Mouse (Mus musculus): ENCODE measurements around the gene Tmc1. TPM values are rescaled to one million over a fixed set of nuclear protein-coding genes. Genes with fewer than 3 reads are reported as not detected.

The Tmc1 gene
- total RNA-seq, 2 experiments from 2014 or later = not detected

DNA sequence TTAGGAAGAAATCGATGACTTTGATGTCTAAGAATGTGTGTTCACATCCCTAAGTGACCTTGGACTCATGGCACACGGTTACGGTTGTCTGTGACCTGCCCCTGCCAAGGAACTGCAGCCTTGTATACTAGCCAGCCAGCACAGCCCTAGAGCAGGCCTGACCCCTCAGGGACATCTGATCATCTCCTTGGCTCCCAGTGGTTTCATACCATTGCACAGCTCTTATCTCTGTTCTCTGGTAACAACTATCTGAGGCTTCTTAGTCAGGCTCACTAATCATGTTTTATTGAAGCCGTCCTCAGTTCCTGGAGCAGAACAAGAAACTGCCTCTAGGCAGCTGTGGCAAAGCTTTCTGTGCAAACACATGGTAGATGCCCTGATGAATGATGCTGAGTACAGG lies 92.2 kb downstream of the Tmc1 start:
- no peak for DNase-seq (ENCODE audit: low spot score in 2 of 2)
- TF ChIP-seq CTCF (conservative IDR thresholded peaks at IDR 0.05) = no peak

DNA sequence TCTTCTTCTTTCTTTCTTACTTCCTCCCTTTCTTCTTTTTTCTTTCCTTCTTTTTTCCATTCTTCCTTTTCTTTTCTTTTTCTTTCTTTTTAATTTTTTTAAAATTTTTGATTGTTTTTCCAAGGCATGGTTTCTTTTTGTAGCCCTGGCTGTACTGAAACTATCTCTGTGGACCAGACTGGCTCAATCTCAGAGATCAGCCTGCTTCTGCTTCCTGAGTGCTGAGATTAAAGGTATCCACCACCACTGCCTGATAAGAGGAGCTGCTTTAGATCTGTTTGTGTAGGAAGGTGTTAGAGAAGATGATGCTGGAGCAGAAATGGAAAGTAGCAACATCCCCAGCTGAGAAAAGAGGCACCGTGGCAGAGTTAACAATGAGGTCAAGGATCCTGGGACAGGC lies 93.7 kb downstream of the Tmc1 start:
- no peak for TF ChIP-seq CTCF (conservative IDR thresholded peaks at IDR 0.05)
- Histone ChIP-seq H3K27ac (no peak overlapping the region), H3K4me3 (no peak overlapping the region)
- DNase-seq (ENCODE audit: low spot score in 2 of 2) = no peak

More for the DNA sequence above, 92.2 kb downstream of the Tmc1 start:
- Histone ChIP-seq H3K4me3 (no peak overlapping the region), H3K27ac (no peak overlapping the region)

DNA sequence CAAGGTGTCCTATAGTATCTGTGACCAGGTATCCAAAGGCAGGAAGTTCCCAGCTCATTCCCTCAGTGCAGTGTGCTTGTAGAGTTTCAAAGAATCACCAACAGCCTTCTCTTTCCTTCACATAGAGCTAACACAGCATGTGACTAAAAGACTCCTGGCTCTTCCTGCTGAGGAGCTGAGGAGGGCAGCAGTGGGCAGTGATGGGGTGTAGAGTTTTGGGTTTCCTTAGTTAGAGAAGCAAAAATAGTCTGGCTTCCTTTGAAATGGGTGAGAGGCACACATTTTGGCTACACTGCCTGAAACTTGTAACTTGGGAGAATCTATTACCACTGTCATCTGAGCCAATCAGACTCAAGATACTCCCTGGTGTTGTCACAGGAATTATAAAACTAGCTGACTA lies 96.2 kb downstream of the Tmc1 start:
- DNase-seq (ENCODE audit: low spot score in 2 of 2) = no peak
- no peak for TF ChIP-seq CTCF (conservative IDR thresholded peaks at IDR 0.05)
- Histone ChIP-seq H3K27ac (no peak overlapping the region), H3K4me3 (no peak overlapping the region)

DNA sequence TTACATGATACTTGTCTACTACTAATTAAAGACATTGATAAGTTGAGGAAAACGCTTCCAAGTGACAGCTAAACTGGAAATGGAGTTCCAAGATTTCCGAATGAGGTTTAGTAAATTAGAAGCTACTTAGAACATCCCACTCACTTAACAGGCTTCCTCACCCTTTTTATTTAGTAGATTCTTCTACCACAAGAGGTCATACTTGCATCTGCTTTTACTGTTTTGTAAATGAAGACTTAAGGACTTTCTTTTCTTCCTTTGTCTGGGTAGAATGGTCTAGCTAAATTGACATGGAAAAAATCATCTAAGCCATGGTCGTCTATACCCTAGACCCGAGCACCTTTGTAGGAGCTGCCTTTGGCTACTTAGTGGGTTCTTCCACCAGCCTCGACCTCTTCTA lies 105.1 kb downstream of the Tmc1 start:
- H3K4me3 ChIP-seq = no peak overlapping the region
- no peak for DNase-seq (ENCODE audit: low spot score in 2 of 2)
- H3K27ac ChIP-seq = no peak overlapping the region
- TF ChIP-seq CTCF (conservative IDR thresholded peaks at IDR 0.05) = peak; percentile 74

DNA sequence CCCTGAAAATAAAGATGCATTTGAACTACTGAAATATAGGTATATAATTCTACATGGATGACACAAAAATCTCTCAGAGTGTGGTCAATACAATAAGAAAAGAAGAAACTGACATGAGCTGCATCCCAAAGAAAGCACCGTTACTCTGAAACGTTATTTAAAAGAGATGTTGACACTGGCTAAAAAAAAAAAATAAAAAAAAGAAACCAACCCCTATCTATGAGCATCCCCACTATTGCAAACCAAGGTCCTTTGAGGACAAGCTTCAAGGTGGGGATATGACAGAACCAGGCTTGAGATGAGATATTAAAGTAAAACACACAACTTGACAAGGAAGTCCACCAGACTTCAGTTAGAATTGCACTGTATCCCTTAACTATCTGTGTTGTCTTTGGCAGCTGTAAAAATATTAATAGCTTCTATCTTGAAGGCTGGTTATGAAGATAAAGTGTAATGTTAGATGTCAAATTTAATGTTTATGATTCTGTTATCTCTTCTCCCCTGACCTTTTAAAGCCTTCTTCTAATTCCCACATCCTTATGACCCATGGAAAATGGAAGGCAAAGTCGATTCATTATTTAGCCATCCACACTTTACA lies 106.4 kb downstream of the Tmc1 start:
- Histone ChIP-seq H3K27ac (no peak overlapping the region), H3K4me3 (no peak overlapping the region)
- DNase-seq (ENCODE audit: low spot score in 2 of 2) = no peak
- TF ChIP-seq CTCF (conservative IDR thresholded peaks at IDR 0.05) = no peak

DNA sequence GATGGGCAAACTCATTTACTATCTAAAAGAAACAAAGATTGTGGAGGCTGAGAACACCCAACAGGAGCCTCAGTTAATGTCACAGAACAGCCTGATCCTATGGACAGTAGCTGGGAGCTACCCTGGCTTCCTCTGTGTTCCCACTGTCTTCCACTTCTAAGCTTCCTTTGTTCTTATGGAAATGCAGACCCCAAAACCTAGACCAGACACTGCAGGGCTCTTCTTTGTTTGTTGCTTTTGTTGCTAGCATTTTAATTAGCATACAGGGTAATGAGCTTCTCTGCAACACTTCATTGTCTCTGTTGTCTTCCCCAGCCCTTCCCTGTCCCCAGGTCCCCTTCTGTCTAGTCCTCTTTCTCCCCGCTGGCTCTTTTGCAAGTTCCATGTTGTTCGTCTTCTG lies 116.6 kb downstream of the Tmc1 start:
- H3K27ac ChIP-seq = no peak overlapping the region
- TF ChIP-seq CTCF (conservative IDR thresholded peaks at IDR 0.05) = no peak
- no peak for DNase-seq (ENCODE audit: low spot score in 2 of 2)
- H3K4me3 ChIP-seq = no peak overlapping the region

DNA sequence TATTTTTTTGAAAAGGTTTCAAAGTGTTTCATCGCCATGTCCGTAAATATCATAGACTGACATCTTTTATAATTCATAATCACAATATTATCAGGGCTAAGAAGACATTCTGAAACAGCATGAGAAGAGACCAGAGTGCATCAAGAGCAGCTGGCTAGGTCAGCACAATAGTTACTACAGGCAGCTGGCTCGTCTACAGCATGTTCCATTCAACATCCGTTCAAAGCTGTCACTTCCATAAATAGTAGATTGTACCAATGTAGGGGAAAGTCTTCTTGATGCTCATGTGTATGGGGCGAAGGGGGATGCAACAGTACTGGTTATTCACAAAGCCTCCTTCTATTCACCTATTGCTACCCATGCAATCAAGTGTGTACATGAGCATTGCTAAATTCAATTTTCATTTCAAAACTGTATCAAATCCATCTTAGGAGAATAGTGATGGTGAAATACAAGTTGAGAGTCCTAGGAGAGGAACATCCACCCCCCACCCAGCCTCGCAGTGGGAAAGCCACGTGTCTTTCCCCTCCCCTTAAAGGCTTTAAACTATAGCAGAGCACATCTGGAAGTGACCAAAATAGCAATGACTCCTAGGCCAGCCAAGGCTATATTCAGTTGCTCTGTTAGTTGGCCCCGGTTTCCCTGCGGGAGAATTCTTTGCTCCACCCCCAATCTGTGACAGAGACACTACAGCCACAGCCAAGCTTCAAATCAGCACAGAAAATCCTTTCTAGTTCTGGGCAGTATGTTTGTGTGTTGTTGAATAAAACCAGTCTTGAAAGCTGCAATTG lies 117.8 kb downstream of the Tmc1 start:
- H3K27ac ChIP-seq = no peak overlapping the region
- DNase-seq (ENCODE audit: low spot score in 2 of 2) = no peak
- TF ChIP-seq CTCF (conservative IDR thresholded peaks at IDR 0.05) = no peak
- H3K4me3 ChIP-seq = no peak overlapping the region

DNA sequence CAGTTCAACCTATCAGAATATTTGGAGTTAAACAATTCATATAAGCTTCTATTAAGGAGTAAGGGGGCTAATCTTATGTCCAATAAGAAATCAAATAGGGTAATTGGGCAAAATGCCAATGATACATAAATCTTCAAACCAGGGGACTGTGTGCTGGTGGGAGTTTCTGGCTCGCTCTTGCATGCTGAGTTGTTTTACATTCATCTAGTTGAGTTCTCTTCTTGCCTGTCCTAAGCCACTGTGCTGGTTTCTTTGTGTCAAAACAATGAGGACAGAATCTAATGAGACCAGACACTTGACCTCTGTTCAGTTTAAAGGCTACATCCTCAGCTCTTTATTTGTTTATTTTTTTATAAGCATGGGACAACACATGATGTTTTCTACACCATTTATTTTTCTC lies 119.1 kb downstream of the Tmc1 start:
- H3K27ac ChIP-seq = no peak overlapping the region
- DNase-seq (ENCODE audit: low spot score in 2 of 2) = no peak
- H3K4me3 ChIP-seq = no peak overlapping the region
- TF ChIP-seq CTCF (conservative IDR thresholded peaks at IDR 0.05) = no peak

DNA sequence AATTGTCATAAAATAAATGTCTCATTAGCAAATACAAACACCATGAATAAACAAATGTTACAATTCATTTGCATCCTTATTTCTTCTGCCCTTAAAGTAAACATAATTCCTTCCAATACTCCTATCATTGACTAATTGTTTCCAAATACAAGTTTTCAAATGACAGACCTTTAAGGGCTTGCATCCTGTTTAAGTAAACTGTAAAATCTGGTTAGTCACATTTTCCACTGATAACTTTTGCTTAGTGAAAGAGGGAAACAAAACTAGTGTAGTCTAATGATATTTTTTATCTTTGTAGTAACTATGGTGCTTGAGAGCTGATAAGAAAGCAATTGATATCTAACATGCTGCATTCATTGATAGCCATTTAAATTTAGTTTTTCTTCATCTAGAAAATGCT lies 154.5 kb downstream of the Tmc1 start:
- no peak for TF ChIP-seq CTCF (conservative IDR thresholded peaks at IDR 0.05)
- H3K27ac ChIP-seq = no peak overlapping the region
- DNase-seq (ENCODE audit: low spot score in 2 of 2) = no peak

DNA sequence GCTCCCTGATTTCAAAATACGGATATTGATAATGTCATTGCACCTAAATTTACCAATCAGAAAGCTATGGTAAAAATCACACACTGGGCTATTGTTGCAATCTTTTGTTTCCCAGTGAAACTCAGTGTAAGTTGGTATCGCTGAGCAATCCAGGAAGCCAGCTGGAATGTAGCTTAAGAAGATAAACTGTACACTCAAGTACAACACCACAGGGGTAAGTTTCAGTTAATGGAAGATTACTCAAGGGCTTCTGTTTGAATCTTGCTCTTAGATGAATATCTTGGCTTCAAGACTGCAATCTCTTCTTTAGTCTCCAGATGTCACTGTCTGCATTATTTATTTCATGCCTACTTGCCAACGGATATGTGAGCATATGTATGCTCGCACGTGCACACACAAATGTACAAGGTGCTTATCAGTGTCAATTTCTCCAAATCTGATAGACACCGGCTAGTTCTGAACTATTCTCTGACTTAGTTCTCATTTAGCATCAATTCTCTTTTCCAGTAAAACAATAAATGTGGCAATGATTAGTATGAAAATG lies 156.4 kb downstream of the Tmc1 start:
- TF ChIP-seq CTCF (conservative IDR thresholded peaks at IDR 0.05) = peak; percentile 83
- Histone ChIP-seq H3K4me3 (no peak overlapping the region), H3K27ac (no peak overlapping the region)
- peak; percentile 40 to 44 for DNase-seq (ENCODE audit: low spot score in 2 of 2)

More for the DNA sequence above, 154.5 kb downstream of the Tmc1 start:
- no peak overlapping the region for H3K4me3 ChIP-seq

DNA sequence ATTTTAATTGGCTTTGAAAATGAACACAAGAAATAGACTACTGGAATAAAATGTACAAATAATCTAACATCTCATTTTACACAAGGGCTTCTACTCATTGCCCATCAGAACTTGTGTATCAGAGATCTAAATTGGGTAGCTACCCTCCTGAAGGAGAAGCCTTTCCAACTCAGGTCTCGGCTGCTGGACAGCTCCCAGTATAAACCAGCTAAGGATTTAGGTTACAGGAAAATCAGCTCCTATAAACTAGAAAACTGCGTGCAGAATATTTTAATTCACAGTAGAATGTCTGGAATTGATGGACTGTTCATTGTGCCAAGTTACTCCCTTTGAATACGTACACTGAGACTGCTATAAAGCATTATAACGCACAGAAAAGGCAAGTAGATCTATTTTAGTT lies 158.0 kb downstream of the Tmc1 start:
- Histone ChIP-seq H3K4me3 (no peak overlapping the region), H3K27ac (no peak overlapping the region)
- no peak for TF ChIP-seq CTCF (conservative IDR thresholded peaks at IDR 0.05)
- DNase-seq (ENCODE audit: low spot score in 2 of 2) = no peak

DNA sequence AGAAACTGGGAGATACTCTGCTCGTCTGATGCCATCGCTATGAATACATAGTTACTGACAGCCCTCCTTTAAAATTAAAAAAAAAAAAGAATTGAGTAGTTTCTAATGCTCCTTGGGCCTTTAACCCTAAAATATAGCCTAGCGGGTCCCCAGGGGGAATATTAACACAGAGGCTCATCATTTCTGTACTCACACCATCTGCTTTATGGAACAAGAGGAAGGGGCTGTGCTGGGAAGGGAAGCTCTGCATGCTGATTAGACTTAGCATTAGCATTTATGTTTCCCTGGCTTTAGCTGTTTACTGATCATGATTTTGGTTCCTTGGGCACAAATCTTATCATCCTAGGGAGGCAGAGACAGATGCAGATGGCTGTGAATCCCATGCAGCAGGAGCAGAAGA lies 159.0 kb downstream of the Tmc1 start:
- no peak overlapping the region for H3K4me3 ChIP-seq
- no peak for DNase-seq (ENCODE audit: low spot score in 2 of 2)
- no peak for TF ChIP-seq CTCF (conservative IDR thresholded peaks at IDR 0.05)
- H3K27ac ChIP-seq = no peak overlapping the region

DNA sequence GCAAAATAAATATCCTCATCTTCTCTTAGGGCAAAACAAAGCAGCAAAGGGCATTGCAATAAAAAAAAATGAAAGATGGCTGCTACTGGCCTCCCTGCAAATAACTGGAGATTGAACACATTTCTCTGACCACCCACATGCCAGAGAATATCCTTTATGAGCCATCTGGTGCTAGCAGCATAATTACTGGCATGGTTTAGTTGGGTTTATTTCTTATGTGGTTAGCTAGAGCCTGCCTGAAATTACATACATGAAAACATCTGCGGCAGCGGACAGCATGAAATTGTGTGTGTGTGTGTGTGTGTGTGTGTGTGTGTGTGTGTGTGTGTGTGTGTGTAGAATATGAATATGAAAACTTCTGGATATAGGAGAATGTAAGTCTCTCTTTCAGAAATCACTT lies 161.2 kb downstream of the Tmc1 start:
- Histone ChIP-seq H3K27ac (peak overlapping the region; percentile 50), H3K4me3 (no peak overlapping the region)
- DNase-seq (ENCODE audit: low spot score in 2 of 2) = peak; percentile 34 to 66
- no peak for TF ChIP-seq CTCF (conservative IDR thresholded peaks at IDR 0.05)

DNA sequence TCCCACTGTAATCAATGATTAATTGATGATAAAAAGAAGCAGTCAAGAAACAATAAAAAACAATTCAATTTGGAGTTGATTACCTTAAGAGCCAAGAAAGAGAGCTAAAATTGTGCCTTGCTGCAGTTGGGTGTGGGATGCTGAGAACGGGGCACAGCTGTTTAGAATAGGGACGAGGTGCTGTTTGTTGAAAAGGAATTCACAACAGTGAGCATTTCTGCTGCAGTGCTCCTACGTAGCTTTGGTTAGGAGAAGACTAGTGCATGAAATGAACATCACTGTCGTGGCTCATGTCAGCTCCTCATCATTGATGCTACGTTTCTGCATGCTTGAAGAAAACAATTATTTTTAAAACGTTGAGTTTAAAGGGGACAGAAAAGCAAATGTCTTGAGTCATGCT lies 166.7 kb downstream of the Tmc1 start:
- no peak overlapping the region for H3K27ac ChIP-seq
- DNase-seq (ENCODE audit: low spot score in 2 of 2) = no peak
- no peak overlapping the region for H3K4me3 ChIP-seq
- TF ChIP-seq CTCF (conservative IDR thresholded peaks at IDR 0.05) = no peak
